Mouse (Mus musculus): ENCODE measurements around the gene Mthfd1l.

Gene Mthfd1l

DNA sequence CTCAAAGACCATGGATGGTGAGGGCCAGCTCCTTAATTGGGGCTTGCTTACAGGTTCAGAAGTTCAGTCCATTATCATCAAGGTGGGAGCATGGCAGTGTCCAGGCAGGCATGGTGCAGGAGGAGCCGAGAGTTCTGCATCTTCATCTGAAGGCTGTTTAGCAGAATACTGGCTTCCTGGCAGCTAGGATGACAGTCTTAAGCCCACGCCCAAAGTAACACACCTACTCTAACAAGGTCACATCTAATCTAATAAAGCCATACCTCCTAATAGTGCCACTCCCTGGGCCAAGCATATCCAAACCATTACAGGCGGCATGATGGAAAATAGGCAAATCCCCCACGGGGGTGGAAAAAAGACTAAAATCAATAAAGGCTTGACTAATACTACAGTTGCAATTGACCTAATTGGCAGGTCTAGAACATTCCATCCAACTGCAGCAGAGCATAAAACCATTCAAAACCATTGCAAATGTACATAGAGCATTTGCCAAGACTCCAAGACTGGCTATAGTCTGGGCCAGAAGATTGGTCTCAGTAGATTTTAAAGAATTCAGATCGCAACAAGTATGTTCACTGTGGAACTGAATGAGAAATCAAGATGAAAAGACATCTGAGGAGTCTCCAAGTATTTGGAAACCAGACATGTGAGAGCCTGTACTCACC is 162.3 kb downstream of the Mthfd1l start:
- in situ Hi-C loops (cut with MboI; ENCODE audit: unreplicated experiment in 2 of 2), result no loop called here

DNA sequence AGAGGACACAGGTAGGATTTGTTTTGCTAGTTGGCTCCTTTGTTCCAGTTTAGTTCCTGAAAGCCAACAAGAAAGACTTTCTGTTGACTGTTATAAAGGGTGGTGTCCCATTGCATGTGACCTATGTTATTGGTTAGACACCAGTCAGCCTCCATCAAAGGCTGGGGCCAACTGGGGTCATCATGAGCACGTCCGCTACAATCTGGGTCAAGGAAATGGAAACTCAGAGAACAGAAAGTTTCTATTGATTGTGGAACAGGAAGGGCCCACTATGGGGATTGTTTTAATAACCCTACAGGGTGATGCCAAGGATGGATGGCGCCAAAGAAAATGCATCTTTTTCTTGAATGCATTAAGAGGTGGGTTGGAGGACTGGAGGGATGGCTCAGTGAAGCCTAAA is 166.6 kb downstream of the Mthfd1l start:
- in situ Hi-C loops (cut with MboI; ENCODE audit: unreplicated experiment in 2 of 2), result no loop called here

DNA sequence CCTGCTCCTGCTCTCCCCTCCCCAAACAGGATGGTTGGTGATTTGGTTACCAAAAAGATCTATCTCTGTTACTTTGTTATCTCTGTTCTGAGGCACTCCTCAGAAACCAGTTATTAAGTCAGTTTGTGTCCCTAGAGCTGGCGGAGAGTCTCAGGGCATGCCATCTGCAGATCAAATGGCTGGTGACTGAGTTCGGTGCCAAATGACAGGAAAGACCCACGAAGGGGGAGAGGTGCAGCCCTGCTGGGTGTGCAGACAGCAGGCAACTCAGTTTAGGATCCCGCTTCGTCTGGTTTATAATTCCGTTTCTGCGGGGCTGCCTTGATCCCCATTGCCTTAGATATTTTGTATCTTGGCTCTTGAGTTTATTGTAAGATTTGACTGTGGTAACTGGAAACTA is 168.8 kb downstream of the Mthfd1l start:
- in situ Hi-C loops (cut with MboI; ENCODE audit: unreplicated experiment in 2 of 2), result no loop called here

DNA sequence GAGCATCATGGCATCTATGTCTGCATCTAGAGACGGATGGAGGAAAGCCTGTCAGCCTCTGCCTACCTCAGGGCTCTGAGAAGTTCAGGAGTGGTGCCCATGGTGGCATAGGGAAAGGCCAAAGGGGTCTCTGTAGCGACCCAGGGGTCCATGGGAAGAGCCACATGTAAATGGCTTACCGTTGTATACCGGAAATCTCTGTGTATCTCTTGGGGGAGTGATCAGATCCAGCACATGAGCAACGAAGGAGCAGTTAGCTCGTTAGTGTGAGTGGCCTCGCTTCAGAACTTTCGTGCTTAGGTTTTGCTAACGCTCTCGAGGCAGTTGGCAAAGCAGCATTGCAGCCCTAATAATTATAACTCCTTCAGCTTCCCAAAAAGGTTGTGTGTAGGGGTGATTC is 169.9 kb downstream of the Mthfd1l start:
- in situ Hi-C loops (cut with MboI; ENCODE audit: unreplicated experiment in 2 of 2), result no loop called here

DNA sequence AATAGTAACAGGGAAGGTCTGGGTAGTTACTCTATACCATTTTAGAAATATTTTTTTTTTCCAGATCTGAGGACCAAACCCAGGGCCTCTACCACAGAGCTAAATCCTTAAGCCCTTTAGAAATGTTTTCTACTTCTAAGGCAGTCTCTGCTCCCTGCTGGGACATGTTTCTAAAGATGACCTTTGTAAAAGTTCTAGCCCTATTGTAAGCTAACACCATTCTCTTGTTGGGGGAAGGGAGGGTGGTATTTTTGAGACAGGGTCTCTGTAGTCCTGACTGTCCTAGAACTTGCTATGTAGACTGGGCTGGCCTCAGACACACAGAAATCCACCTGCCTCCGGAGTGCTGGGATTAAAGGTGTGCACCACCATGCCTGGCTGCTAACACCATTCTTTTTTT is 170.5 kb downstream of the Mthfd1l start:
- in situ Hi-C loops (cut with MboI; ENCODE audit: unreplicated experiment in 2 of 2), result no loop called here

DNA sequence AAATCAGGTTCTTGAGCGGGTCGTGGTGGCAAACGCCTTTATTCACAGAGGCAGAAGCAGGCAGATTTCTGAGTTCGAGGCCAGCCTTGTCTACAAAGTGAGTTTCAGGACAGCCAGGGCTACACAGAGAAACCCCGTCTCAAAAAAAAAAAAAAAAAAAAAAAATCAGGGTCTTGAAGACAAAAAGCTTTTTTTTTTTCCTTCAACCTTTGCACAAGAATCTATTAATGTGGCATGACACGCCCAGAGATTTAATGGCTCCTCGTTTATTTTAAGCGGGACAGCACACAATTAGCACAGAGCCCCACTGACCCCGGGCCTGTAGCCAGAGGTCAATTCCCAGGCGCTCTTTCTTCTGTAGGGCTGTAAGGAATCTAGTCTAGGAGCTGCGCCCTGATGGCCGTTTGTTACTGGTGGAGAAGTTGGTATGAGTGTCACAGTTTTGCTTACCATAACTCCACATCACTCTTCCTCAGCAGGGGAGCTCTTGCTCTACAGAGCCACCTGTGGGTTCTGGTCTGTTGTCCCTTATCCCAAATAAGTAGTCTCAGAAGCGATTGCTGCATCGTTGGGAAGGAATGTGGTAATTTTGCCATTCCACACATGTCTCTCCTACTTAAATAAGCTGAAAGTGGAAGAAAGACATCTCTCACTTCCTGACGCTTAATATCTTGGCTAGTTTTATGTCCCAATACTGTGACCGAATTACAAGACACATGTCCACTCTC is 172.3 kb downstream of the Mthfd1l start:
- in situ Hi-C loops (cut with MboI; ENCODE audit: unreplicated experiment in 2 of 2), result no loop called here

DNA sequence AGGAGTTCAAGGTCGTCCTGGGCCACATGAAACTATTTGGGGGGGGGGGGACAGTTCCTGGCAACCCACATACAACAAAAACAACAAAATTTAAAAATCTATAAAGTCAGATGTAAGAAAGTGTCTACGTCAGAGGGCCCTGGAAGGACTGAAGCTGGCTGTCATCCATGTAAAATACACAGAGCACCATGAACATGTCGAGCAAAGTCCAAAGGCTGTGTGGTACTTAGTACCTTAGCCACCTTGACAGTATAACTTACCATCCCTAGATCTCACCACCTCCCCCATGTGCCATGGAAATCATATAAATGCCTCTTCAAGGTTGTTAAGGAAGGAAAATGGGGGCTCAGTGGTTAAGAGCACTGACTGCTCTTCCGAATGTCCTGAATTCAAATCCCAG is 174.0 kb downstream of the Mthfd1l start:
- in situ Hi-C loops (cut with MboI; ENCODE audit: unreplicated experiment in 2 of 2), result no loop called here

DNA sequence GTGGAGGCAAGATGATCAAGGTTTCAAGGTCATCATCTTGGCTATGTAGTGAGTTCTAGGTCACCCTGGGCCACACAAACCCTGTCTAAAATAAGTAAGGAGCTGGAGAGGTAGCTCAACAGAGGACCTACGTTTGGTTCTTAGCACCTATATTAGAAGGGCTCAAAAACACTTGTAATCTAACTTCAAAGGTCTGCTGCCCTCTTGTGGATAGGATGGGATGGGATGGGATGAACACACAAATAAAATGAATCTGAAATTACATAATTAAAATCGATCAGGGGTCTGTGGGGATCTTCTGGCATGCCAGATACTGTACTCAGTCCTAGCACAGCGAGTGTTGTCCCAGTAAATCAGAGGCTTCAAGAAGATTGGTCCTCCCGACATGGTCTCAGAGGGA is 178.2 kb downstream of the Mthfd1l start:
- in situ Hi-C loops (cut with MboI; ENCODE audit: unreplicated experiment in 2 of 2), result loop anchor here (5.0 kb wide), 3 partner anchors 104 to 181 kb away; no protein-coding TSS in a partner anchor

DNA sequence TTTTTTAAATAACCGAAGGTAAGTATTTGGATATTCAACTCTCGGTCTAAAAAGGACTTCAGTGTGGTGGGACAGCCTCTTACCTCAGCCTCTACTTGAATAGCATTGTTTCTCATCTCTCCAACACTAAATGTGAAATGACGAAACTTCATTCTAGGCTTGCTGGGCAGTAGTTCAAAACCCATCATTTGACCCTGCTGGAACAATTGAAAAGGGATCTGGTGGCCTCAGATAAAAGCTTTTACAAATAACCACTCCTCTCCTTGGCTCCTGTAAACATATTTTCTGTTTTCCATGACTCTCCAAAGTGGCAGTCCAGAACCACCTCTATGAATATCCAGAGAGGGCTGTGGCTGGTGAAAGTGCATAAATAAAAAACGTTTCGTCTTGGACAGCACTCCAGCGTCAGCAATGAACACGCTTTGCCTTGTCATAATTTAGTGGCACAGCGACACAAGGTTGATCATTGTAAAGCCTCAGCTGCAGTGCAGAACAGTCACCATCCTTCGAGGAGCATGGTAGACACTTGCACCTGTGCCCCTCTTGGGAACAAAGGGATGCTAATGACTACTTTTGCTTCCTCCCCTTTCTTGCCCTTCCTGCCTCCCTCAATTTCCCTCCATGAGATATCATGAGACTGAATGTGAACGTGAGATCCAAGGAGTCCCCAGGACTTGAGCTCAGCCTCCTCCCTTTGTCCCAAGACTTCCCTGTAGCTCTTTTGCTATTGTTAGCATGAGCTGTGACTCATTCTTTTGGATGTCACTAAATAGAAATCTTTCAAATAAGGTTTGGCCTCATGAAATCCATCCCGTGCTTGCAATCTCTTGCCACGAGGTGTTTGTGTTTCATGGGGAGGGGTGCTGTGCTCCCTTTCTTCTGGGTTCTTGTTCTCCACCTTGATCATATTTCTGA is 179.2 kb downstream of the Mthfd1l start:
- in situ Hi-C loops (cut with MboI; ENCODE audit: unreplicated experiment in 2 of 2), result loop anchor here (5.0 kb wide), 3 partner anchors 105 to 180 kb away; no protein-coding TSS in a partner anchor

DNA sequence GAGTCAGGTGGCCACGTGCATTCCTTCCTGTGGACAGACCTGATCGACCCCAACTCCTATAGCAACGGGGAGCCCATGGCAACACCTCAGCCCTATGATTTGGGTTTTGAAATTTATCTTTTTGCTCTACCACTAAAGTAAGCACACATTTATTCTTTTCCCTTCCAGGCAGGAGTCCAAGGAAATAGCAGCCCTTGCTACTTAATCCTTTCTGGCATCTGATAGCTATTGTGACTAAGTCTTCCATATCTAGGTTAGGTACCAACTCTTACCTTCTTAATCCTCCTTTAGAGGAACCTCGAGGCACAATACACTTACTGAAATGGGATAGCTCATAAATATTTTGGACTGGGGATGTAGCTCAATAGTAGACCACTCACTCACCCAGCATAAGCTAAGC is 180.1 kb downstream of the Mthfd1l start:
- in situ Hi-C loops (cut with MboI; ENCODE audit: unreplicated experiment in 2 of 2), result loop anchor here (5.0 kb wide), 3 partner anchors 106 to 179 kb away; no protein-coding TSS in a partner anchor

DNA sequence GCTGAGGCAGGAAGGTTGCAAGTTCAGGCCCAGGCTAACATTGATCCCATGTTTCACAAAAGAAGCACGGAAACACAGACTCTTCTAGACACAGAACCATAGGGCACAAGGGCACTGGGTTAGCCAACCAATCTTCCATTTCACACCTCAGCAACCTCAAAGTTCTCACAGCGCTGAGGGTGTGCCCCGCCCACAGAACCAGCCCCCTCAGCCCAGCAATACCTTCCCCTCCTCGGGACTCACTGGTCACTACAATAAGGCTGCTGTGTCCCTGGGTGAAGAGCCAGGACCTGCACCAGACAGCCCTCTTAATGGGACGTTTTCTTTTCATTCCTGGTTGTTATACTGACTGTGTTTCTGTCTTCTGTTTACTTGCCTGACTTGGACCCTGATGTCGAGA is 181.1 kb downstream of the Mthfd1l start:
- in situ Hi-C loops (cut with MboI; ENCODE audit: unreplicated experiment in 2 of 2), result loop anchor here (5.0 kb wide), 3 partner anchors 107 to 178 kb away; no protein-coding TSS in a partner anchor

DNA sequence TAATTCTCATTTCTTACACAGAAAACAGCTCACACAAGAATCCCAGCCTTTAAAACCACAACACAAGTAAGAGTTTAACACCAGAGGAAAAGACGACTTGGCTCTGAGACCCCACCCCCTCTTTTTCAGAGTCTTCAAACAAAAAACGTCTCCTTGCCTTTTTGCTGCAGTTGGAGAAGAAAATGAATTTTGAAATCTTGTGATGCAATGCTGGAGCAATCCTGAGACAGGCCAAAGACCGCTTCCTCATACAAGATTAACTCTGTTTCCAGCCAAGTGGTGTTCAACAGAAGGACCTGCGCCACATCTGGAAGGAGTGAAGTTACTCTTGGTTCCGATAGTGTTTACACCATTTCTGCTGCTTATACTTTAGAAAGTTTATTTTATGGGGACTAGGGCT is 182.6 kb downstream of the Mthfd1l start:
- in situ Hi-C loops (cut with MboI; ENCODE audit: unreplicated experiment in 2 of 2), result no loop called here

DNA sequence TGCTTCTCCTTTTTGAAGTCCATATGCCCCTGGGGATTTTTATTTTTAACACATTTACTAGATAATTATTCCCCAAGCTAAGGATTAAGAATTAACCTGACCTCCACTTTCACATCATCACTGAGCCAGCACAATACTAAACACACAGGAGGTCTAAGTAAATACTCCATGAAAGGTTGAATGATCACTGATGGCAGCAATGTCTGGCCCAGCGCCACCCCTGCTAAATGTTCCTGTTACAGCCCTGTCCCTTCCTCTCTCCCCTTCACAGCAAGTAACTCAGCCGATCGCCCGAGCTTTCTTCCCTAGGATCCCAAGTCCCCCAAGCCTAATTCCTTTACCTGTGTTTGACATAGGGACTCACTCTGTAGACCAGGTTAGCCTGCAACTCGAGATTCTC is 185.6 kb downstream of the Mthfd1l start:
- in situ Hi-C loops (cut with MboI; ENCODE audit: unreplicated experiment in 2 of 2), result no loop called here

DNA sequence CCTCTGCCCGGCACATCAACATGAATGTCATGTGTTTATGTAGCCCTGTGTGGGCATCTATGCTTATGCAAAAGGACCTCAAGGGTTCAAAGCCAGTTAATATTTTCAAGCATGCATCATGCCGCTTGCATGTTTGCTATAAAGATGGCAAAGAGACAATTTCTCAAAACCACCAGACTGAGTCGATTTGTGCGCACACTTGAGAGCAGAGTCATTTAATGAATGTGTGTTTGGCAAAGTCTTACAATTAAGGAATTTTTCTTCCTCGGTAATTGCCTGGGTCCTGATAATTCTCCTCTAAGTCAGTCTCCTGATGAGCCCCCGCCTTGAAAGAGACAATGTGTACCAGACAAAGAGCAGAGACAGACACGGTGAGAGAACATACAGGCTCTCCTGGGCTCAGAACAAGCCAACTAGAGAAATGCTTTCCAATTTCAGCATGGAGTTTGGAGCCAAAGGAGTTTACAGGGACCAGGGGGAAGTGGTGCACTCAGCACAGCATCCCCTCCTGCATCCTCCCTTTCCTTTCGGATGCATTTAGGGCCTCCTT is 186.7 kb downstream of the Mthfd1l start:
- in situ Hi-C loops (cut with MboI; ENCODE audit: unreplicated experiment in 2 of 2), result loop anchor here in 1 of 2 experiments (10.0 kb wide), 1 partner anchor 55 kb away; no protein-coding TSS in a partner anchor

DNA sequence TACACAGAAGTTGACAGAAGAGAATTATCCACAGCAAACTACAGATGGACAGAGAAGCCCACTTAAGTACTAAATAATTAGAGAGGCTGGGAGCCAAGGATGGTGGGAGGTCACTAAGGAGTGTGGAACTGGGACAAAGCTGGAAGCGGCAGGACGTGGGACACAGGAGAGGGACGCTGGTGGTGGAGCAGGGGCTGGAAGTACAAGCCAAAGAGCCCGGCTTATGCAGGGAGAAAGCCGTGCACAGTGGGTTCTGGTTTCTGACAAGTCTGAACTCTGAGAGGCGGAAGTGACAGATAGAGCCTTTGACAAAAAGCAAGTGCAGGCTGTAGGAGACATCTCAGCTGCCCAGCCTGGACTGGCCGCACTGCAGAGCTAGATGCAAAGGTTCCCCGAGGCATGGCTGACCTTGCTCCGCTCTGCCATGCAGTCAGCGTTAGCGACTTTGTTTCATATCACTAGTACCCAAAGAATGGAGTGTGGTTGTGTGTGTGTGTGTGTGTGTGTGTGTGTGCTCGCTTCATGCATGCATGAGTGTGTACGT is 187.4 kb downstream of the Mthfd1l start:
- in situ Hi-C loops (cut with MboI; ENCODE audit: unreplicated experiment in 2 of 2), result loop anchor here in 1 of 2 experiments (10.0 kb wide), 1 partner anchor 54 kb away; no protein-coding TSS in a partner anchor

DNA sequence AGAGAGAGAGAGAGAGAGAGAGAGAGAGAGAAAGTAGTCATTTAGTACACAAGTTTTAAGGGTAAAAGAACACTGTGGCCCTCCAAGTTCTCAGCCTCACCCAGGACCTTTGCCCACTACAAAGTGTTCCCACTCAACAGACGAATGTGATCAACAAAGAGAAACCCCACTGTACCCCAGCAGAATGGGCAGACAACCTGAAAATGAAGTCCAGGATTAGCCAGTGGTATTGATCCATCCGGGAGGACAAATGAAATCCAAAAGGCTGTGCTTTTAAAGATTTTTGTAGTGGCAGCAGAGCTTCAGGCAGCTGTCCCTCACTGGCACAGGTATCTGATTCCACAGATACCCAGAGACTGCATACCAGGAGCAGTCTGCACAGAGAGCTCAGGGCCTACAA is 189.1 kb downstream of the Mthfd1l start:
- in situ Hi-C loops (cut with MboI; ENCODE audit: unreplicated experiment in 2 of 2), result loop anchor here in 1 of 2 experiments (10.0 kb wide), 1 partner anchor 53 kb away; no protein-coding TSS in a partner anchor

DNA sequence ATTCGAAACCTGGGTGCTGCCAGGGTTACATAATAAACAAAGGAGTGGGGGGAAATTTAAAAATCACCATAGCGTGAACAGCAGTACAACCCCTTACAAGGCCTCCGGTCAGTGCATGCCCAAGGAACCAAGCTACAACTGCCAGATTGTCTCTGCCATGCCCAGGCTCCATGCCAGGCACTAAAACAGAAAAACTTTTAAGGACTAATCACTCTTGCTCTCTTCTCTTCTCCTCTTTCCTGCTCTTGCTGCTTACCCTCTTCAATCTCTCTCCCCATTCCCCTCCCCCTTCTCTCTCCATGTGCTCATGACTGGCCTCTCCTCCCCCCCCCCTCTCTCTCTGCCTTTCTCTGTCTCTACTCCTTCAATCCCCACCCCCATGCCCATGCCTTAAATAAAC is 190.1 kb downstream of the Mthfd1l start:
- in situ Hi-C loops (cut with MboI; ENCODE audit: unreplicated experiment in 2 of 2), result loop anchor here in 1 of 2 experiments (10.0 kb wide), 1 partner anchor 52 kb away; no protein-coding TSS in a partner anchor

DNA sequence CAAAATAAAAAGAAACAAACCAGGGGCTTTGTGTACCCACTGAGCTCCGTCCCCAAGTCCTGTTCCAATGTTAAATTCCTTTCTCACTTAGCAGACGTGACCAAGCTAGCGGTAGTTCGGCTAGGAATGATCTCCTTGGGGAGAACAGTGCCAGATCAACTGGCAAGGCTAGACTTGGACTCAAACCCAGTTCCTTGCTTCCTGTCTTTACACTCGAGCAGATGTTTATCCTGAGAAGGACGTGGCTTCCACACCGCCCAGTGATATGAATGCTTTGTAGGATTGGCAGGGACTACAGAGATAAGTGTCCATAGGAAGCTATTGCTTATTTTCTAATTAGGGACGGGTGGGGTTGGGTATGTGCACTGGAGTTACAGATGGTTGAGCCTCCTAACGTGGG is 191.8 kb downstream of the Mthfd1l start:
- in situ Hi-C loops (cut with MboI; ENCODE audit: unreplicated experiment in 2 of 2), result loop anchor here in 1 of 2 experiments (10.0 kb wide), 1 partner anchor 50 kb away; no protein-coding TSS in a partner anchor

DNA sequence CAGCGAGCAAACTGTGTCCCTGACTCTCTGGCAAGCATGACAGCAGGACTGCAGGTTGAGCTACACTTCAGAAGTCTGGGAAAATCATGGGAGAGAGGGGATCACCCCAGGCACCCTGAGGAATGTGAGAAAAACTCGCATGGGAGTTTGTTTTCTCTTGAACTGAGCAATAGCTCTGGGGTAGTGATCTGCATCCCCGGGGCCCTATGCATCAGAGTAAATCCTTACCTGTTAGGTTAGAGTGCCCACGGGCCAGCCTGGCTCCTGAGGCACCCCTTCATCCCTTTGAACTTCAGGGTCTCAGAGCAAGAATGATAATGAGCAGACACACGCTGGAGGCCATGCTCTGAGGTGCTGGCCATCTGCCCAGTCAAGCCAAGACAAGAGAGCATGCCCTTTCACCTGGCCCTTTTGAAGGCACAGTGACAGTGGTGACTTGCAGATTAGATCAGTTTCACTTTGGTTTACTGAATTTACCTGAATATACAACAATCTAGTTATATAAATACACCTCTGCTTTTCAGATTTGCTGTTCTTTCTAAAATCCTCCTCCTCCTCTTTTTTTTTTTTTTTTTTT is 195.4 kb downstream of the Mthfd1l start:
- in situ Hi-C loops (cut with MboI; ENCODE audit: unreplicated experiment in 2 of 2), result loop anchor here in 1 of 2 experiments (10.0 kb wide), 1 partner anchor 46 kb away; no protein-coding TSS in a partner anchor

Data from v-Abl transformed pro-B cells (cell line).